Mouse (Mus musculus) midbrain, embryonic 15.5 days (tissue): Measurements from ENCODE around the gene Gm49388. TPM values are rescaled to one million over a fixed set of nuclear protein-coding genes. Genes with fewer than 3 reads are reported as not detected.
A peak's percentile ranks its signal among the peaks of the same experiment; 100 is the strongest.

Source experiments
- ATAC-seq: fragments of 200-750 bp; cut with Nextera tagmentation; replicated peaks from 2 replicates; pipeline ENCODE4 v1.8.0; 2017; ENCODE audit warnings: moderate TSS enrichment
- H3K27ac ChIP-seq: fragments of 300-500 bp; sonication (generic); 2 replicates; pipeline ENCODE4 v1.5.1; 2015; ENCODE audit warnings: mild to moderate bottlenecking, inconsistent platforms
- H3K27me3 ChIP-seq: fragments of 300-500 bp; sonication (generic); replicated peaks from 2 replicates; pipeline ENCODE4 v1.6.1; 2015; ENCODE audit warnings: inconsistent platforms
- H3K36me3 ChIP-seq: fragments of 300-500 bp; sonication (generic); replicated peaks from 2 replicates; pipeline ENCODE4 v1.6.1; 2015; ENCODE audit warnings: inconsistent platforms
- H3K4me1 ChIP-seq: fragments of 300-500 bp; sonication (generic); 2 replicates; pipeline ENCODE4 v1.6.1; 2015; ENCODE audit warnings: inconsistent platforms
- H3K4me2 ChIP-seq: fragments of 300-500 bp; sonication (generic); 2 replicates; pipeline ENCODE4 v1.6.1; 2015; ENCODE audit warnings: inconsistent platforms, mild to moderate bottlenecking, moderate library complexity
- H3K4me3 ChIP-seq: fragments of 300-500 bp; sonication (generic); 2 replicates; pipeline ENCODE4 v1.5.1; 2015; ENCODE audit warnings: mild to moderate bottlenecking, inconsistent platforms
- H3K9ac ChIP-seq: fragments of 300-500 bp; sonication (generic); 2 replicates; pipeline ENCODE4 v1.6.1; 2015; ENCODE audit warnings: mild to moderate bottlenecking, inconsistent platforms
- H3K9me3 ChIP-seq: fragments of 300-500 bp; sonication (generic); 2 replicates; pipeline ENCODE4 v1.6.1; 2016; ENCODE audit warnings: inconsistent platforms
- WGBS: fragments of 180-500 bp; shearing (Covaris S2); methylation state at CpG from one replicate; pipeline ENCODE4 v1.1.7; 2015; ENCODE audit warnings: mixed read lengths; 5-methylcytosine and 5-hydroxymethylcytosine counted together
- polyA plus RNA-seq: library from polyadenylated mRNA; unstranded; fragments of >200 nt; fragmentation: Nextera tagmentation; extraction: Ambion mirVana; gene quantifications from 2 replicates; pipeline ENCODE4 v1.2.1, GENCODE M21; 2015

The Gm49388 gene
- polyA plus RNA-seq, 1 experiment from 2014 or later: not detected

- WGBS: 87% methylated on average over 19 of the region's 19 CpGs
- Histone ChIP-seq H3K4me1 (no peaks in the 10 kb centered on the region), H3K4me3 (no peak overlapping the region), H3K9ac (no peak overlapping the region), H3K9me3 (no peaks in the 10 kb centered on the region), H3K27ac (no peak overlapping the region), H3K36me3 (peaks cover 27% of the 10 kb centered on the region; the same call in 1 of the 2 replicates), H3K27me3 (no peaks in the 10 kb centered on the region), H3K4me2 (no peak overlapping the region)
- no peak for ATAC-seq
Observed at GRCm38 (mm10) chr7:127814241-127814921, 29.0 kb downstream of the Gm49388 start.

- Histone ChIP-seq H3K27me3 (no peaks in the 10 kb centered on the region), H3K4me1 (no peaks in the 10 kb centered on the region), H3K27ac (no peak overlapping the region), H3K4me3 (no peak overlapping the region), H3K9ac (no peak overlapping the region), H3K36me3 (peaks cover 27% of the 10 kb centered on the region; the same call in 1 of the 2 replicates), H3K9me3 (no peaks in the 10 kb centered on the region), H3K4me2 (no peak overlapping the region)
- WGBS: 93% methylated on average over 15 of the region's 15 CpGs
- no peak for ATAC-seq
Observed at GRCm38 (mm10) chr7:127815116-127815665, 29.8 kb downstream of the Gm49388 start.

DNA sequence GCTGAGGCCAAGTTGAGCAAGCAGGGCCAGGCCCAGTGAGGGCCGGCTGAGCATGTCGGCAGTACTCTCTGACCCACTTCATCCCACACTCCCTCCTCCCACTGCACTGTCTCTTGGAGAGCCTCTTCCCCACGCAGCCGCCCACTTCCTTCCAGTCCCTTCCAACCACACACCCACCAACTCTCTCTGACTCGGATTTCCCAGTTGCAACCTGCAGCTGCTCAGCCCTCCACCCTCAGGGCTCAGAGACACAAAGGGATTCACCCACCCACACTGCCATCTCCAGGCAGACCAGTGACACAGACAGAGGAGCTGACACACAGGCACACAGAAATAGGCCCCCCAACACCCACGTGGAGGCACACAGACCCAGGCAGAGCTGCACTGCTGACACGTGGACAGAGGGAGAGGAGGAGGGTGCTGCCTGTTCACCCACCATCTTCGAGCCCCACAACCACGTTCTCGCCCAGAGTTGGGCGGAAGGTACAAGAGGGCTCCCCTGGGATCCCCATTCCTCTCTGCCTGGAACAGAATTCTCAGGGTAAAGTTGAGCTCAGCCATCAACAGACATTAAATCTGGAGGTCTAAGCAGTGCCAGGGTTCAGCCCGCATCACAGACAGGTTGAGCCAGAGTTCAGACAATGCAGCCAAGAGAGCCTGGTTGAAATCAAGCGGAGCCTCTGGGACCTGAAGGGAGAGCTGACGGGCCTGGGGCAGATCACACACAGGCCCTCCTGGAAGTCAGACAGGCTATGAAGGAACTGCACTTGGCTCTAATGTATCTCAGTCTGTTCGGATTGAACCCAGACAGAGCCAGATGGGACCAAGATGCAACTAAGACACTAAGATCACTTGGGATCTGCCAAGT, 30.8 kb downstream of the Gm49388 start:
- H3K36me3 ChIP-seq: peaks cover 19% of the 10 kb centered on the region; the same call in 1 of the 2 replicates
- H3K27me3 ChIP-seq: no peaks in the 10 kb centered on the region
- no peaks in the 10 kb centered on the region for H3K4me1 ChIP-seq
- no peak overlapping the region for H3K27ac ChIP-seq
- H3K9me3 ChIP-seq: no peaks in the 10 kb centered on the region
- no peak for ATAC-seq
- no peak overlapping the region for H3K4me3 ChIP-seq
- H3K4me2 ChIP-seq: no peak overlapping the region
- WGBS: 73% methylated on average over 15 of the region's 15 CpGs
- H3K9ac ChIP-seq: no peak overlapping the region

GRCm38 (mm10) chr7:127817053-127817452, 31.6 kb downstream of the Gm49388 start:
- H3K36me3 ChIP-seq: peaks cover 16% of the 10 kb centered on the region; the same call in 1 of the 2 replicates
- H3K9ac ChIP-seq: no peak overlapping the region
- 84% methylated on average over 7 of the region's 7 CpGs for WGBS
- no peak overlapping the region for H3K27ac ChIP-seq
- H3K4me3 ChIP-seq: no peak overlapping the region
- no peak for ATAC-seq
- peaks cover 5% of the 10 kb centered on the region for H3K4me1 ChIP-seq
- no peaks in the 10 kb centered on the region for H3K9me3 ChIP-seq
- H3K27me3 ChIP-seq: no peaks in the 10 kb centered on the region
- no peak overlapping the region for H3K4me2 ChIP-seq

DNA sequence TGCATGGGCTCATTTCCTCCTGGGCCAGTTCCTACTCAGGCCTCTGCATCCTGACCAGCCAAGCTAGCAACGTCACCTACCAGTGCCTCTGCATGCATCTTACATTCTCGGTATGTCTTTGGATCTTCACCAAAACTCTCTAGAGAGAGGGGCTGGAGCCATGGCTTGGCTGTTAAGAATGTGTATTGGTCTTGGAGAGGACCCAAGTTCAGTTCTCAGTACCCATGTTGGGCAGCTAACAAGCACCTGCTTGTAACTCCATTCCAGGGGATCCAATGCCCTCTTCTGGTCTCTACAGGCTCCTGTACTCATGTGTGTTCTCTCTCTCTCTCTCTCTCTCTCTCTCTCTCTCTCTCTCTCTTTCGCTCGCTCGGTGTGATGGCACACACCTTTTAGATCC, 32.4 kb downstream of the Gm49388 start:
- ATAC-seq: no peak
- Histone ChIP-seq H3K4me3 (no peak overlapping the region), H3K9ac (no peak overlapping the region), H3K27me3 (no peaks in the 10 kb centered on the region), H3K4me2 (no peak overlapping the region), H3K27ac (no peak overlapping the region), H3K4me1 (peaks cover 11% of the 10 kb centered on the region), H3K9me3 (no peaks in the 10 kb centered on the region), H3K36me3 (peaks cover 11% of the 10 kb centered on the region; the same call in 1 of the 2 replicates)
- 91% methylated on average over 5 of the region's 5 CpGs for WGBS

- Histone ChIP-seq H3K36me3 (no peaks in the 10 kb centered on the region), H3K4me1 (peaks cover 30% of the 10 kb centered on the region), H3K9me3 (no peaks in the 10 kb centered on the region), H3K9ac (no peak overlapping the region), H3K27ac (no peak overlapping the region), H3K4me3 (no peak overlapping the region), H3K27me3 (no peaks in the 10 kb centered on the region), H3K4me2 (no peak overlapping the region)
- ATAC-seq: no peak
- WGBS: 73% methylated on average over 13 of the region's 13 CpGs
Observed at GRCm38 (mm10) chr7:127820836-127821509, 35.6 kb downstream of the Gm49388 start.

DNA sequence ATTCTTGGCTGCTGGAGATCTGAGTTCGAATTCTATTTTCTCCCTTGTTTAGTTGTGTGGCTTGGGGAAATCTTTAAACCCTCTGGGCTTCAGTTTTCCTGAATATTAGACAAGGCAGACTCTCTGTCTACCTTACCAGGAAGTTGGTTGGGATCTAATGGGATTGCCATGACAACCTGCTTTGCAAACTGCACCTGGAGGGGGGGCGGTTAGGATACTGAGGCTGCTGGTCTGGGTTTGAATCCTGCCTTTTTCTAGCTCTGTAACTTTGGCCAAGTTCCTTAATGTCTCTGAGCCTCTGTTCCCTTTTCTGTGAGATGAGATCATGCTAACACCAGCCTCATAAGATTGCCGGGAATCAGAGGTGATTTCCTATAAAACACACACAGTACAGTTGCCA, 37.1 kb downstream of the Gm49388 start:
- WGBS: 91% methylated on average over 3 of the region's 3 CpGs
- H3K36me3 ChIP-seq: no peaks in the 10 kb centered on the region
- no peak overlapping the region for H3K27ac ChIP-seq
- H3K4me3 ChIP-seq: peak overlapping the region; percentile 91; the same call in 1 of the 2 replicates
- no peaks in the 10 kb centered on the region for H3K9me3 ChIP-seq
- no peak overlapping the region for H3K4me2 ChIP-seq
- no peak for ATAC-seq
- H3K9ac ChIP-seq: no peak overlapping the region
- no peaks in the 10 kb centered on the region for H3K27me3 ChIP-seq
- peaks cover 30% of the 10 kb centered on the region for H3K4me1 ChIP-seq

DNA sequence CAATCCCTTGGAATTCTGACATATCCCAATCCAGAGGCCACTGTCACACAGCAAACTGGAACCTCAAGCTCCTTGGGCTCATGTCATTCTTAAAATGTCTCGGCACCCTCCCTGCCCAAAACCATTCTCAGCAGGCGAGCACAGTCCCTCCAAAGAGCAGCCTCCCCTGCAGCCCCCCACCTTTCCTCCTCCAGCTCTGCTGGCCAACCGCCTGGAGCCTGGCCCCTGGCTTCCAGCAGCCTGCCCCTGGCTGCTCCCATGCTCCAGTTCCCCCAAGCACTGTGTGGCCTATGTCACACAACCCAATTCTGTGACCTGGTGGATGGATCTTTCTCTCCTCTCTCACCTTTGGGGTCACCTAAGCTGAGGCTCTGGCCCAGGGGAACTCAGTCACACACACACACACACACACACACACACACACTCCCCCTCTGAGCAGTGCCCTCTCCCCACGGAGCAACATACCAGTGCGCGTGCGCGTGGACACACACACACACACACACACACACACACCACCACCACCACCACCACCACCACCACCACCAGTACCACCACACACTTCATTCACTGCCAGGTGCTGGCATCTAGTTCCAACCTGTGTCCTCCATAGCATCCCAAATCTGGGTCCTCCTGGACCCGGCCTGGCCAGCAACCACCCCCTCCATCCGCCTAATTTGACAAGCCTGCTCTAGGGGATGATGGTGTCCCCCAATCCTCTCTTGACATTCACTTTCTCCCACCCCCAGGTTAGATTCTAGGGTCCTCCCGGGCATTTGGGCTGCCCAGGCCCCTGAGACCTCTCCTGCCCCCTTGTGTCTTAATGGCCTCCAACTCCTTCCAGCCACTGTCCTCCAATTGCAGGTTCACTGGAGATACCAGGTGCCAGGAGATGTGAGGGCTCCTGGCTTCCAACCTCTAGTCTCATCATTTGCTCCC, 38.1 kb downstream of the Gm49388 start:
- Histone ChIP-seq H3K4me1 (peaks cover 30% of the 10 kb centered on the region), H3K4me3 (peak overlapping the region; percentile 91), H3K27ac (peak overlapping the region; percentile 93), H3K4me2 (peak overlapping the region; percentile 85), H3K36me3 (no peaks in the 10 kb centered on the region), H3K9ac (peak overlapping the region; percentile 93), H3K27me3 (no peaks in the 10 kb centered on the region), H3K9me3 (no peaks in the 10 kb centered on the region)
- WGBS: 52% methylated on average over 11 of the region's 11 CpGs
- peak; percentile 60; the same call in 1 of the 2 replicates for ATAC-seq

GRCm38 (mm10) chr7:127824176-127824871, 38.9 kb downstream of the Gm49388 start, which contains the start of the genes Stx4a and Stx1b:
Stx4a (plus strand) TSS chr7:127824294.
Stx1b (minus strand) TSS chr7:127824549.
- peaks cover 30% of the 10 kb centered on the region for H3K4me1 ChIP-seq
- H3K36me3 ChIP-seq: no peaks in the 10 kb centered on the region
- no peaks in the 10 kb centered on the region for H3K9me3 ChIP-seq
- H3K27ac ChIP-seq: peak within 1 kb of the TSS; percentile 93
- ATAC-seq: peak; percentile 91
- peak within 1 kb of the TSS; percentile 93 for H3K9ac ChIP-seq
- H3K4me2 ChIP-seq: peak within 1 kb of the TSS; percentile 85
- no peaks in the 10 kb centered on the region for H3K27me3 ChIP-seq
- WGBS: 3% methylated on average over 28 of the region's 38 CpGs
- peak within 1 kb of the TSS; percentile 91 for H3K4me3 ChIP-seq

GRCm38 (mm10) chr7:127835550-127835949, 50.1 kb downstream of the Gm49388 start:
- H3K4me2 ChIP-seq: no peak overlapping the region
- ATAC-seq: no peak
- no peak overlapping the region for H3K9ac ChIP-seq
- H3K4me3 ChIP-seq: no peak overlapping the region
- no peak overlapping the region for H3K27ac ChIP-seq
- no peaks in the 10 kb centered on the region for H3K9me3 ChIP-seq
- H3K27me3 ChIP-seq: no peaks in the 10 kb centered on the region
- H3K36me3 ChIP-seq: no peaks in the 10 kb centered on the region
- H3K4me1 ChIP-seq: peaks cover 3% of the 10 kb centered on the region; the same call in 1 of the 2 replicates
- 79% methylated on average over 2 of the region's 2 CpGs for WGBS
